Mouse (Mus musculus): ENCODE results near the gene Tent4b. TPM values are rescaled to one million over a fixed set of nuclear protein-coding genes. Genes with fewer than 3 reads are reported as not detected.

The Tent4b gene
- total RNA-seq, 2 experiments from 2014 or later = 10.6 to 12.2 TPM

GRCm38 (mm10) chr8:88279220-88279619, 80.2 kb downstream of the Tent4b start:
- DNase-seq = no peak

- no peak for DNase-seq
Observed at GRCm38 (mm10) chr8:88279670-88280069, 80.7 kb downstream of the Tent4b start.

- DNase-seq = no peak
Observed at GRCm38 (mm10) chr8:88280904-88281303, 81.9 kb downstream of the Tent4b start.

DNA sequence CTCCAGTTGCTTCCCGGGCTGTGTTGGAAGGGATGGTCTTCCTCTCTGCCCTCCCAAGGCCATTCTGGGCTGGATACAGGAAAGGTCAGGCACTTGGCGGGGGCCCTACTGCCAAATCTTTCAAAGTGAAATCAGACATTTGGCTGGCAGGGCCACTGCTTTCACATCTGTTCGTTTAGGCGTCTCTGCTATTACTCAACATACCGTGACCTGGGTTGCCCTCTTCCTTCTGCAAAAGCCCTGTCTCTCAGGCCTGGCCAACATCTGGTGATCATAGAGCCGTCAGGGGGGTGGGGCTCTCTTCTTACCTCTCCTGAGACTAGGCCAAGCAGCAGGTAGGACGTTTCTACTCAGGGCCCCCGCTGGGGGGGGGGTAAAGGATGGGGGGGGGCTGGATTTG, 83.7 kb downstream of the Tent4b start:
- DNase-seq = peak; percentile 88

DNA sequence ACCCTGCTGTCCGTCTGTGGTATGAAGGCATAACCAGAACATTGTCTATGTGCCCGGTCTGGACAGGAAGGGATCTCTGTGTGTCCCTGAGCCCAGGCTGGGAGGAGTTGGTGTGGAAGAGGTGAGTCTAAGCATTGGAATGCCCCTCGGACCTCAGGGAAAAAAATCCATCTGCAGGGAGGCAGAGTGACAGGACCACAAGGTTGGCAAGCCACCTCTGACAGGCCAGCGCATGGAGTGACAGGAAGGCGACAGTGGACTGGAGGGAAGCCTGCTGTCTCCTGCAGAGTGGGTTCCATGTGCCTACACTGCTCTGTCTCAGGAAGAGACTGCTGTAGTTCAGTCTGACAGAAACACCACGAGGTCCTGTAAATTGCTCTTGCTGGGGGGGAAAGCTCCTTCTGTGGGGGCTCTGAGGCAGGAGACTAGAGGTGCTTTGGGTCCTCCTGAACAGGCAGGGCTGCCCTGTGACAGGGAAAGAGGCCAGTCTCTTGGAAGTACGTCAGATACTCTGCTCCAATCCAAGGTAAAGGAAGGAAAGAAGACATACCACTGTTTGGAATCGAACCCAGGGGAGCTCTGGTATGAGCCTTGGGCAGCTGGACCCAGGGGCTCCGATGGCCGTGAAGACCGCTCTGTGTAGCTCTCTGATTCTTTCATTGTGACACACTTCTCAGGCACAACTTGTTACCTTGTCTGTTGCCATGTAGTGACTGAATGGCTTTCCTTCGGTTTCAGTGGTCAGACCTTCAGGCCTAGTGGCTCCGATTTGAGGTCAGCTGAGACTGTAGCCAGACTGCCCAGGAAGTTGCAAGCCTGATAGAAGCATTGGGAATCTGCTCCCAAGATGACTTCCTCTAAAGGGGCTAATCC, 84.5 kb downstream of the Tent4b start:
- peak; percentile 48 for DNase-seq

DNA sequence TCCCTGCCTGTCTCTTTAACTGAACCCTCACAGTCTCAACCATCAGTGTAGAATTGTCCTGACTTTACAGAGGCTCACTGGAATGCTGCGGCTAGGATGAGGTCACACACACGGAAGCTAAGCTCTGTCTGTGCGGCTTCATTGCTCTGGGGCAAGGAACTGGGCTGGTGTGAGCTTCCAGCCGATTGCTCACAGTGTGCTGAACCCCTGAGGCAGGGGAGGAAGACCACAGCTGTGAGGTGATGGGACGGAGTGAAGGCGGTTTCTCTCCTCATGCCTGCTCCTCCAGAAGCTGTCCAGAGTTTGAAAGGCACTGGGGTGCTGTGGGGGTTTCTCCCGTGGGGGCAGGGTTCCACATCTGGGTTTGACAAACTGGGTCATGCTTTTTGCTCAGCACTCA, 85.7 kb downstream of the Tent4b start:
- no peak for DNase-seq

DNA sequence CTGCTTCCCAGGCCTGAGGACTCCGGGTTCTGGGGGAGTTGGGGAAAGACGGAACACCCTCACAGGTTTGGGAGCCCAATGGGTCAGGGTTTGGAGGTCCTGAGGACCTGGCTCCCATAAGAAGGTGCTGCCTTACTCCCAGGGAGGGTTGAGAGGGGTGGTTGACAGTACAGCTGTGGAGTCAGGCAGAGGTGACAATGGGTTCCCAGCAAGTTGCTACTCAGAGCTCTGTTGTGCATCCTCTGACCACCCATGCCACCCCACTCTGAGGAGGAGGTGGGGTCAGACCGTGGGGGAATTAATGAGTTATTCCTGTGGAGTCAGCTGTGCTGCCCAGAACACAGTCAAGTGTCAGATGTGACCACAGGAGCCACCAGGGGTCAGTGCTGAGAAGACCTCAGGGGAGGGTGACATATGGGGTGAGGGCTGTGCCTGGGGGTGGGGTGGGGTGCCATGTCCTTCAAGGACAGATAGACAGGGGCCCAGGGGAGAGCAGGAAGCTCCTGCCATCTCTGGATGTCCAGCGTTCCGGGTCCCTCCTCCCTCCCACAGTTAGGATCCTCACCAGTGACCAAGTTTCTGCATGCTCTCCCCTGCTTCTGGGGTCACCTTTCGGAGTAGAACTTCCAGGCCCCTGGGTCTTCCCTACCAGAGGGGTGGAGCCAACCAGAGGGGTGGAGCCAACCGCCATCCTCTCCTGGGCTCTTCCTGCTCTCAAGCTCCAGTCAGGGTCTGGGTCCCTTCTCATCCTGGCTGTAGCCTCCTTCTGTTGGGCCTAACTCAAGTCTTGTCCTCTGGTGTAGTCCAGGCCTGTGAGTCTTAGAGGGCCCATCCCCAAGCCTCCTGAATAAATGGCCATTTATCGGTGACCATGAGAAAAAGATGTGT, 86.7 kb downstream of the Tent4b start:
- DNase-seq = no peak

DNA sequence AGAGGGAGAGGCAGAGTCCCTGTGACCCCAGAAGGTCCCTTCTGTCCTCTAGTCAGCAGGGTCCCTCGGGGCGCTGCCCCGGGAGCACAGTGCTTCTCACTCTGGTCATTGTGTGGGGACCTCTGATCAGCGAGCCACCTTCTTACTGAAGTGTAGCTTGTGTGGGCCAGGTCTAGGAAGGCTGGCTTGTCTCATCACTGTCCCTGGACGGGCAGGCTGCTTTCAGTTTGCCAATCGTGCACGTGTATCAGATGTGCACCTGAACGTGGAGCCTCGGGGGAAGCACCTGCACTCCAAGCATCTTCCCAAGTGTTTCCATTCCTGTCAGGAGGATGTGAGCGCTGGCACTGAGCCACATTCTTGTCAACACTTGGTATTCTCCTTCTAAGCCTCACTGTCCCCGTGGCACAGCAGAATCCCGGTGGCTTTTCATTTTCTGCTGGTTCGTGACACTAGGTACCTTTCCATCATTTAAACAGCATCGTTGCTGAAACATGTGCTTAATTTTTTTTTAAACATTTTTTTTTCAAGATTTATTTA, 87.5 kb downstream of the Tent4b start:
- DNase-seq = no peak

- DNase-seq = peak; percentile 69
Observed at GRCm38 (mm10) chr8:88288622-88289242, 89.7 kb downstream of the Tent4b start.

GRCm38 (mm10) chr8:88289901-88290300, 90.9 kb downstream of the Tent4b start:
- DNase-seq = no peak

DNA sequence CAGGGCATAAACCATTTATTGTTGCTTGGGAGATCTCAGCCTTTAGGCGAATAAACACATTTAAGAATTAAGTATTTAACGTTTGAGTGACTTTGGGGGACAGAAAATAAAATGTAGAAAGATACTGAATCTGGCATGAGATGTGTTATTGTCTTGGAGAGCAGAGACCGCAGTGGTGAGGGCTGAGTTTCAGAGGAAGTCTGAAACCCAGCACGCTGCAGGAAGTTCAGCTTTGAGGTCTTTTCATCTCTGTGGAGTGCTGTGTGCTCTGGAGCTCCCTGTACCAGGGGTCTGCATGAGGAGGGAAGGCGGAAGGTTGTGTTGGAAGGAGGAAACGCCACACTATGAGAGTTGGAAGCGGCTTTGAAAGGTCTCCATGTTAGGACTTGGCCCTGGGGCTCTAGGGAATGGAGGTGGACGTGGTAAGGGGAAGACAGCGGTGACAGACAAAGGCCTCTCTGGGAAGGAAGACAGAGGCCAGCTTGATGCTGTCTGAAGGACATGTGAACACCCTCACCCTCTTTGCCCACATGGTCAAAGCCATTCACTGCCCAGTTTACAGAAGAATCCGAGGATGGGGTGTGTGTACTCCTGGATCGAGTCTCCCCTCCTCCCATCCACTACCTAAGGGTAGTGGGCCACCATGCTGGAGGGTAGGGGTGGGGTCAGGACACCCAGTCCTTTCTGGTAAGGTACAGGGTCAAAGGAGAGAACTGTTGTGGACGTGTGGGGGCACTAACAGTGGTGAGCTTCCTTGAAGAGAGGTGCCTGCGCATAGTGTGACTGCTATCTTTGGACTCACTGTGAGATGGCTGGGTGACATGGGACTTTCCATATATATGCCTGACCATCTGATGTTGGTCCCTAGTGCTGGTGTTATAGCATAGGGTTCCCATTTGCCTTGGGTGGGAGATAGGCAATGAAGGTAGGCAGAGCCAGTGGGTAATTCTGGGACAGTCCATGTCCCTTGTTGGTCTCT, 91.6 kb downstream of the Tent4b start:
- peak; percentile 22 for DNase-seq

- no peak for DNase-seq
Observed at GRCm38 (mm10) chr8:88291305-88291690, 92.3 kb downstream of the Tent4b start.

DNA sequence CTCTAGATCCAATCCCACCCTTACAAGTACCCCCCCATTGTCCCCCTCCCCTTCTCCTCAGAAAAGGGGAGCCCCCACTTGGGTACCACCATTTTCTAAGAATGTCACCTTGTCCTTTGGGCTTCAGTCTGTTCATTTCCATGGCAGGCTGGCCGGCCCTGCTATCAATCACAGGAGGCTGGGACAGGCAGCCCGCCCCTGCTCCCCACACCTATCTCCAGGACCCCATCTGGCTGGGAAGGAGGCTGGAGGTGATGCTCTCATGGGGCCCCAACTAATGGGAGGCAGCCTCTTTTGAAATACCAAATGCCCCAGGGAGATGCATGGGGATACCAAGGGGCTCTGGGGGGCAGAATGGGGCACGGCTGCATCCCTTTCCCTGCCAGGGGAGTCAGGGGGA, 93.9 kb downstream of the Tent4b start:
- no peak for DNase-seq

- DNase-seq = peak; percentile 17
Observed at GRCm38 (mm10) chr8:88293590-88294356, 94.8 kb downstream of the Tent4b start.

DNA sequence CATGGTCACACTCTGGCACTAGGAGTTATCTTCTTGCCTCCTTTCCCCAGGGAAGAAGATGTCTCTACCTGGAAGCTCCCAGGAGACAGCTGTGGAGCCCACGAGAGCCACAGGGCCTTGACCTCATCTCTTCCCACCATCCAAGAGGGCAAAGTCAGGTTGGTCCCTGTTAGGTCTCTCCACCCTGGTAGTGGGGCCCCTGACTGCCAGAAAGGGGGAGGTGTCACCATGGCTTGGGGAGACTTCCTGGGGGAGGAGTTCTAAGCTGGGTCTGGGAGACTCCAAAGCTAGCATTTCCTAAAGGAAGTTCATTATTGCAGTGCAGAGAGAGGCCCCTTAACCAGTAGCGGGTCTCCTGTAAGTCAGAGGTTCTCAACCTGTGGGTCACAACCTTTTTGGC, 96.0 kb downstream of the Tent4b start:
- DNase-seq = no peak

DNA sequence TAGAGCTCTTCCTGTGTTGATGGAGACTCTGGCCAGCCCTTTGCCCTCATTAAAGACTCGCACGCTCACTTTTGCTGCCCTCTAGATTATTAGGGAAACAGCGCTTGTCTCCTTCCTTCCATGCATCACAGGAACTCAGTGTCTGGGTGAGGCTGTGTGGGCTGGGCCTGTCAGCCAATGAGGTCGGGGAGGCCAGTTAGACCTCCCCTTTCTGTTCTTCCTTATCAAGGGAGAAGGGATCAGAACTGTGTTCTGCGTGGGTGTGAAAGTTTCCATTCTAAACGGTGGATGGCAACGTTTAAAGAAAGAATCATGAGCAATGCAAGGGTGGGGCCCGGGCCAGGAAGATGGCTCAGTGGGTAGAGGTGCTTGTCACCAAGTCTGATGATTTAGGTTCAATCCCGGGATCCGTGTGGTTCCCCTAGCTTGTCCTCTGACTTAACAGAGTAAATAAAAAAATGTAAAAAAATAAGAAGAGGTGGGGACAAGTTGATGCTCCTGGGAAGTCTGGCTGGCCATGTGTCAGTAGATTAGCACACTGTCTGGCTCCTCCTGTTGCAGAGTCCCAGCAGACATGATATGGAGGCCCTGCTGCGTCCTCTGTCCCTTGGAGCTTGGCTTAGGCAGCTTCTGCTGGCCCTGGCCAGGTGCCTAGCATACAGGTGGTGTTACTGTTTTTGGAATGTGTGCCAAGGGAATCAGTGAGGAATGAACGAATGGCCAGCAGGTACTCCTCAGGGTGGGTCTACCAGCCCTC, 99.1 kb downstream of the Tent4b start:
- DNase-seq = no peak

DNA sequence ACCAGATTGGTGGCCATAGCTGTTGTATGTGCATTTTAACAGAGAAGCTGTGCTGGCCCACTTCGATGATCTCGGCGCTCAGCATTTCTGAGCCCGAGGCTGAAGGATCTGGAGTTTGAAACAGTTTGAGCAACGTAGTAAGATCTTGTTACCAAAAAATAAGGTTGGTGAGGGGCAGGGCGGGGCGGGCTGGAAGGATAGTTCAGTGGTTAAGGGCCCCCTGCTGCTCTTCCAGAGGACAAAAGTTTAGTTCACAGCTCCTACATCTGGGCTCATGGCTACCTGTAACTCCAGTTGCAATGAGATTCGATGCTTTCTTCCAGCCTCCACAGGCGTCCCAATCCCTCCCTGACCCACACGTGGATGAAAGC, 99.7 kb downstream of the Tent4b start:
- no peak for DNase-seq

GRCm38 (mm10) chr8:88299907-88300603, 101.0 kb downstream of the Tent4b start:
- peak; percentile 56 for DNase-seq
